Mouse (Mus musculus): ENCODE data around the gene Nr2e1. TPM values are rescaled to one million over a fixed set of nuclear protein-coding genes. Genes with fewer than 3 reads are reported as not detected.
A peak's percentile ranks its signal among the peaks of the same experiment; 100 is the strongest.

The Nr2e1 gene
- polyA plus RNA-seq, 1 experiment from 2014 or later, result not detected

- Histone ChIP-seq H3K4me2 (ENCODE audit: low read depth, low read length) (no peak overlapping the region), H3K4me1 (ENCODE audit: control insufficient read depth, insufficient read depth, low read length) (peaks cover 6% of the 10 kb centered on the region), H3K27me3 (replicated peaks; ENCODE audit: control insufficient read depth, insufficient read depth, low read length) (peaks cover 84% of the 10 kb centered on the region), H3K4me3 (ENCODE audit: low read length) (no peak overlapping the region), H3K9me3 (ENCODE audit: control insufficient read depth, low read length) (no peaks in the 10 kb centered on the region), H3K36me3 (ENCODE audit: control insufficient read depth, insufficient read depth, low read length) (no peaks in the 10 kb centered on the region), H3K9ac (ENCODE audit: low read depth, low read length) (no peak overlapping the region), H3K27ac (ENCODE audit: low read length) (no peak overlapping the region)
- ATAC-seq, result no peak
- 1% methylated on average over 44 of the region's 45 CpGs for WGBS
Measured at GRCm38 (mm10) chr10:42581694-42582565, 1.5 kb downstream of the Nr2e1 start.

GRCm38 (mm10) chr10:42580951-42581277, 2.5 kb downstream of the Nr2e1 start:
- peaks cover 79% of the 10 kb centered on the region for H3K27me3 ChIP-seq (replicated peaks; ENCODE audit: control insufficient read depth, insufficient read depth, low read length)
- H3K36me3 ChIP-seq (ENCODE audit: control insufficient read depth, insufficient read depth, low read length), result no peaks in the 10 kb centered on the region
- WGBS, result 6% methylated on average over 7 of the region's 7 CpGs
- no peak for ATAC-seq
- H3K27ac ChIP-seq (ENCODE audit: low read length), result no peak overlapping the region
- peaks cover 6% of the 10 kb centered on the region for H3K4me1 ChIP-seq (ENCODE audit: control insufficient read depth, insufficient read depth, low read length)
- no peaks in the 10 kb centered on the region for H3K9me3 ChIP-seq (ENCODE audit: control insufficient read depth, low read length)
- no peak overlapping the region for H3K4me3 ChIP-seq (ENCODE audit: low read length)
- H3K4me2 ChIP-seq (ENCODE audit: low read depth, low read length), result no peak overlapping the region
- no peak overlapping the region for H3K9ac ChIP-seq (ENCODE audit: low read depth, low read length)

GRCm38 (mm10) chr10:42580131-42580950, 3.1 kb downstream of the Nr2e1 start:
- Histone ChIP-seq H3K9ac (ENCODE audit: low read depth, low read length) (no peak overlapping the region), H3K4me3 (ENCODE audit: low read length) (no peak overlapping the region), H3K4me1 (ENCODE audit: control insufficient read depth, insufficient read depth, low read length) (peaks cover 6% of the 10 kb centered on the region), H3K4me2 (ENCODE audit: low read depth, low read length) (no peak overlapping the region; the same call in 1 of the 2 replicates), H3K36me3 (ENCODE audit: control insufficient read depth, insufficient read depth, low read length) (no peaks in the 10 kb centered on the region), H3K9me3 (ENCODE audit: control insufficient read depth, low read length) (no peaks in the 10 kb centered on the region), H3K27ac (ENCODE audit: low read length) (no peak overlapping the region), H3K27me3 (replicated peaks; ENCODE audit: control insufficient read depth, insufficient read depth, low read length) (peaks cover 77% of the 10 kb centered on the region)
- WGBS, result 1% methylated on average over 29 of the region's 29 CpGs
- no peak for ATAC-seq

GRCm38 (mm10) chr10:42579475-42580130, 3.8 kb downstream of the Nr2e1 start:
- no peak for ATAC-seq
- H3K27me3 ChIP-seq (replicated peaks; ENCODE audit: control insufficient read depth, insufficient read depth, low read length), result peaks cover 77% of the 10 kb centered on the region
- peaks cover 6% of the 10 kb centered on the region for H3K4me1 ChIP-seq (ENCODE audit: control insufficient read depth, insufficient read depth, low read length)
- peak overlapping the region; percentile 9; the same call in 1 of the 2 replicates for H3K4me3 ChIP-seq (ENCODE audit: low read length)
- H3K27ac ChIP-seq (ENCODE audit: low read length), result no peak overlapping the region
- WGBS, result under 1% methylated on average over 41 of the region's 41 CpGs
- H3K36me3 ChIP-seq (ENCODE audit: control insufficient read depth, insufficient read depth, low read length), result no peaks in the 10 kb centered on the region
- no peaks in the 10 kb centered on the region for H3K9me3 ChIP-seq (ENCODE audit: control insufficient read depth, low read length)
- peak overlapping the region; percentile 16; the same call in 1 of the 2 replicates for H3K4me2 ChIP-seq (ENCODE audit: low read depth, low read length)
- H3K9ac ChIP-seq (ENCODE audit: low read depth, low read length), result no peak overlapping the region

- WGBS, result 1% methylated on average over 22 of the region's 22 CpGs
- ATAC-seq, result no peak
- H3K4me3 ChIP-seq (ENCODE audit: low read length), result no peak overlapping the region
Measured at GRCm38 (mm10) chr10:42578698-42579474, 4.5 kb downstream of the Nr2e1 start.

GRCm38 (mm10) chr10:42578281-42578675, 5.2 kb downstream of the Nr2e1 start:
- ATAC-seq, result no peak
- Histone ChIP-seq H3K4me3 (ENCODE audit: low read length) (no peak overlapping the region), H3K27me3 (replicated peaks; ENCODE audit: control insufficient read depth, insufficient read depth, low read length) (peaks cover 77% of the 10 kb centered on the region), H3K4me2 (ENCODE audit: low read depth, low read length) (no peak overlapping the region), H3K27ac (ENCODE audit: low read length) (no peak overlapping the region), H3K4me1 (ENCODE audit: control insufficient read depth, insufficient read depth, low read length) (no peaks in the 10 kb centered on the region), H3K36me3 (ENCODE audit: control insufficient read depth, insufficient read depth, low read length) (no peaks in the 10 kb centered on the region), H3K9ac (ENCODE audit: low read depth, low read length) (no peak overlapping the region), H3K9me3 (ENCODE audit: control insufficient read depth, low read length) (no peaks in the 10 kb centered on the region)
- WGBS, result 1% methylated on average over 15 of the region's 15 CpGs

More at GRCm38 (mm10) chr10:42578698-42579474, 4.5 kb downstream of the Nr2e1 start:
- H3K27me3 ChIP-seq (replicated peaks; ENCODE audit: control insufficient read depth, insufficient read depth, low read length), result peaks cover 77% of the 10 kb centered on the region
- no peak overlapping the region for H3K9ac ChIP-seq (ENCODE audit: low read depth, low read length)
- H3K4me1 ChIP-seq (ENCODE audit: control insufficient read depth, insufficient read depth, low read length), result no peaks in the 10 kb centered on the region
- no peak overlapping the region for H3K4me2 ChIP-seq (ENCODE audit: low read depth, low read length)
- no peaks in the 10 kb centered on the region for H3K36me3 ChIP-seq (ENCODE audit: control insufficient read depth, insufficient read depth, low read length)
- no peaks in the 10 kb centered on the region for H3K9me3 ChIP-seq (ENCODE audit: control insufficient read depth, low read length)
- no peak overlapping the region for H3K27ac ChIP-seq (ENCODE audit: low read length)

GRCm38 (mm10) chr10:42577525-42578280, 5.7 kb downstream of the Nr2e1 start:
- Histone ChIP-seq H3K27me3 (replicated peaks; ENCODE audit: control insufficient read depth, insufficient read depth, low read length) (peaks cover 77% of the 10 kb centered on the region), H3K4me2 (ENCODE audit: low read depth, low read length) (no peak overlapping the region), H3K4me1 (ENCODE audit: control insufficient read depth, insufficient read depth, low read length) (no peaks in the 10 kb centered on the region), H3K4me3 (ENCODE audit: low read length) (no peak overlapping the region), H3K9ac (ENCODE audit: low read depth, low read length) (no peak overlapping the region), H3K9me3 (ENCODE audit: control insufficient read depth, low read length) (no peaks in the 10 kb centered on the region), H3K27ac (ENCODE audit: low read length) (no peak overlapping the region), H3K36me3 (ENCODE audit: control insufficient read depth, insufficient read depth, low read length) (no peaks in the 10 kb centered on the region)
- WGBS, result 3% methylated on average over 15 of the region's 15 CpGs
- ATAC-seq, result no peak

GRCm38 (mm10) chr10:42574639-42575038, 8.8 kb downstream of the Nr2e1 start:
- no peak for ATAC-seq
- 2% methylated on average over 10 of the region's 10 CpGs for WGBS
- peaks cover 67% of the 10 kb centered on the region for H3K27me3 ChIP-seq (replicated peaks; ENCODE audit: control insufficient read depth, insufficient read depth, low read length)
- H3K4me3 ChIP-seq (ENCODE audit: low read length), result no peak overlapping the region
- no peaks in the 10 kb centered on the region for H3K36me3 ChIP-seq (ENCODE audit: control insufficient read depth, insufficient read depth, low read length)
- no peak overlapping the region for H3K27ac ChIP-seq (ENCODE audit: low read length)
- H3K4me2 ChIP-seq (ENCODE audit: low read depth, low read length), result no peak overlapping the region
- no peaks in the 10 kb centered on the region for H3K9me3 ChIP-seq (ENCODE audit: control insufficient read depth, low read length)
- H3K4me1 ChIP-seq (ENCODE audit: control insufficient read depth, insufficient read depth, low read length), result no peaks in the 10 kb centered on the region
- no peak overlapping the region for H3K9ac ChIP-seq (ENCODE audit: low read depth, low read length)
